Mouse (Mus musculus) forebrain, embryonic 14.5 days (tissue): ENCODE measurements at regions not wholly inside any gene's neighbourhood (a gene's known extent, or its start where the extent isn't known, plus 50 kb on each side); places are given as distances from the start of the nearest gene placed in this dataset.

Experiments used
- ATAC-seq: fragments of 200-750 bp; cut with Nextera tagmentation; 2 replicates; pipeline ENCODE4 v1.8.0; 2017; ENCODE audit warnings: mild to moderate bottlenecking, moderate library complexity
- DNase-seq: peaks from one replicate; pipeline ENCODE4 v3.0.0-alpha.2; 2015; ENCODE audit warnings: low spot score
- H3K27ac ChIP-seq: fragments of 300-500 bp; sonication (generic); 2 replicates; pipeline ENCODE4 v1.5.1; 2014; ENCODE audit warnings: low read depth, mild to moderate bottlenecking, control low read depth, low read length, moderate library complexity
- H3K27me3 ChIP-seq: fragments of 300-500 bp; sonication (generic); replicated peaks from 2 replicates; pipeline ENCODE4 v1.6.1; 2014; ENCODE audit warnings: low read length, control low read depth, mixed read lengths; ENCODE audit not compliant: control insufficient read depth, insufficient read depth
- H3K36me3 ChIP-seq: fragments of 300-500 bp; sonication (generic); 2 replicates; pipeline ENCODE4 v1.6.1; 2014; ENCODE audit warnings: low read length, control low read depth; ENCODE audit not compliant: control insufficient read depth, insufficient read depth
- H3K4me1 ChIP-seq: fragments of 300-500 bp; sonication (generic); 2 replicates; pipeline ENCODE4 v1.6.1; 2014; ENCODE audit warnings: antibody characterized with exemption, low read length, control low read depth; ENCODE audit not compliant: control insufficient read depth, insufficient read depth
- H3K4me2 ChIP-seq: fragments of 300-500 bp; sonication (generic); 2 replicates; pipeline ENCODE4 v1.6.1; 2014; ENCODE audit warnings: mild to moderate bottlenecking, control low read depth, low read length
- H3K4me3 ChIP-seq: fragments of 300-500 bp; sonication (generic); 2 replicates; pipeline ENCODE4 v1.5.1; 2014; ENCODE audit warnings: low read depth, low read length, control low read depth
- H3K9ac ChIP-seq: fragments of 300-500 bp; sonication (generic); 2 replicates; pipeline ENCODE4 v1.6.1; 2014; ENCODE audit warnings: mild to moderate bottlenecking, low read length, control low read depth, moderate library complexity
- H3K9me3 ChIP-seq: fragments of 300-500 bp; sonication (generic); replicated peaks from 2 replicates; pipeline ENCODE4 v1.6.1; 2016; ENCODE audit warnings: low read length, control low read depth, mixed read lengths; ENCODE audit not compliant: control insufficient read depth
- WGBS: fragments of 180-500 bp; shearing (Covaris S2); extraction: QIAGEN DNeasy Blood & Tissue Kit; methylation state at CpG from one replicate; pipeline ENCODE4 v1.1.7; 2014; 5-methylcytosine and 5-hydroxymethylcytosine counted together

DNA sequence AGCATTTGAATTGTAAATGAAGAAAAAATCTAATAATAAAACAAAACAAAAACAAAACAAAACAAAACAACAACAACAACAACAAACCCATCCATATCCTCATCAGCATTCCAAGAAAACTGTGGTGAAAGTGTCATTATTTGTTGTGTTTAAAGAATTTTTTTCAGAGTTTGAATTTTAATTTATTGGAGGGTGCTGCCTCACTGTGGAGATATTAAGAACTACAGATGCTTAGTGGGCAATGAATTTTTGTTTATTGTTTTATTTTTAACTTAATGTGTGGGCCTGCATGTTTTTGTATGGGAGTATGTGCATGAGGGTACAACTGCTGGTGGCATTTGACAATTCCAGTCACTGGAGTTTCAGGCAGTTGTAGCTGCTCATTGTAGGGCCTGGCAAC, 147.6 kb upstream of the Manea start:
- peak; percentile 11 for DNase-seq

DNA sequence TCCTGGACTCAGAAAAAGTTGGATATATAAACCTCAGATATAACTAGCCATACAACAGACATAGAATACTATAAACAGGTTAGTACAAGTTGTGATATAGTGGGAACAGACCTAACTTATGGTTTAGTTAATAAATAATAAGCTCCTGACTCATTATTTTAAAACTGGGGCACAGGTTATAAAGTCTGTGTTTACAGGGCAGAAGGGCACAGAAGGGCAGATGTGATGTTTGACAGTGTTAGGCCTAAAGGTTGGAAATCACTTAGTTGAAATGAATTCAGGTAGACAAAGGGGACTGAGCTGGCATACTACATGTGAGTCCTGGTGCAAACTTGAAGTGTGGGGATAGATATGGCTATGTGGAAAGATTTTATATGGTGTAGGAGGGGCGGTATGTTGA, 128.2 kb upstream of the Manea start:
- Histone ChIP-seq H3K9me3 (no peaks in the 10 kb centered on the region), H3K4me2 (no peak overlapping the region), H3K9ac (no peak overlapping the region), H3K4me3 (no peak overlapping the region), H3K27ac (no peak overlapping the region), H3K36me3 (no peaks in the 10 kb centered on the region), H3K27me3 (no peaks in the 10 kb centered on the region), H3K4me1 (no peaks in the 10 kb centered on the region)
- no peak for DNase-seq
- WGBS: 90% methylated on average over 1 of the region's 1 CpGs
- no peak for ATAC-seq

More for the DNA sequence above, 147.6 kb upstream of the Manea start:
- Histone ChIP-seq H3K4me3 (no peak overlapping the region), H3K4me1 (no peaks in the 10 kb centered on the region), H3K9ac (no peak overlapping the region), H3K27ac (no peak overlapping the region), H3K9me3 (no peaks in the 10 kb centered on the region), H3K27me3 (no peaks in the 10 kb centered on the region), H3K36me3 (no peaks in the 10 kb centered on the region), H3K4me2 (no peak overlapping the region)
- ATAC-seq: no peak

DNA sequence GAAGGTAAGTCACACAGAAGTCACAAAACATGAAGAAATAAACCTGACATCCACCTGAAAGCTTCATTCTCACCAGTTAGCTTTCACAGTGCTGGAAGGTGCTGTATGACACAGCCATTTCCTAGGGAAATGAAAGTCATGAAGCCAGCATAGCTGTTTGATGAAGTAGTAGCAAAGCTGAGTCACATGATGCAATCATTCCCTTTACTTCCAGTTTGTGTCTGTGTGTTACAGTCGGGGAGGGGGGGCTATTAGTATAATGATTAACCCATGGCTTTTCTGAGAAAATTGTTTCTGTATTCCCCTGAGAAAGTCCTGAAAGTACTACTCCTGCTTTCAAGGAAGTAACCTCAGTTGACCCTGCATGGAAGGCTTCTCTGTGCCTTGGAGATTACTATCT, 94.8 kb upstream of the Manea start:
- 70% methylated on average over 1 of the region's 1 CpGs for WGBS
- Histone ChIP-seq H3K4me1 (no peaks in the 10 kb centered on the region), H3K36me3 (no peaks in the 10 kb centered on the region), H3K4me2 (no peak overlapping the region), H3K27ac (no peak overlapping the region), H3K9ac (no peak overlapping the region), H3K4me3 (no peak overlapping the region), H3K9me3 (no peaks in the 10 kb centered on the region), H3K27me3 (no peaks in the 10 kb centered on the region)
- DNase-seq (no peak), ATAC-seq (no peak)

DNA sequence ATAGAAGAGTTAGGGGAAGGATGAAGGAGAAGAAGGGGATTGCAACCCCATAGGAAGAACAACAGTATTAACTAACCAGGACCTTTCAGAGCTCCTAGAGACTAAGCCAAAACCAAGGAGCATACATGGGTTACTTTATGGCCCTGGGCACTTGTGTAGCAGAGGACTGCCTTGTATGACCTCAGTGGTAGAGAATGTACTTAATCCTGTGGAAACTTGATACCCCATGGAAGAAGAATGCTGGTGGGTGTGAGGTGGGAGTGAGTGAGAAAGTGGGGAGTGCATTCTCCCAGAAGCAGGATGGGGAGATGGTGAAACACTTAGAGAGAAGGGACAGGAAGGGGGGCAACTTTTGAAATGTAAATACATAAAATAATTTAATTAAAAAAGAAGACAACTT, 75.4 kb upstream of the Manea start:
- no peaks in the 10 kb centered on the region for H3K9me3 ChIP-seq
- no peaks in the 10 kb centered on the region for H3K36me3 ChIP-seq
- H3K4me3 ChIP-seq: no peak overlapping the region
- H3K9ac ChIP-seq: no peak overlapping the region
- H3K4me1 ChIP-seq: no peaks in the 10 kb centered on the region
- H3K27me3 ChIP-seq: no peaks in the 10 kb centered on the region
- H3K4me2 ChIP-seq: no peak overlapping the region
- no peak for ATAC-seq
- no peak overlapping the region for H3K27ac ChIP-seq
- no peak for DNase-seq

DNA sequence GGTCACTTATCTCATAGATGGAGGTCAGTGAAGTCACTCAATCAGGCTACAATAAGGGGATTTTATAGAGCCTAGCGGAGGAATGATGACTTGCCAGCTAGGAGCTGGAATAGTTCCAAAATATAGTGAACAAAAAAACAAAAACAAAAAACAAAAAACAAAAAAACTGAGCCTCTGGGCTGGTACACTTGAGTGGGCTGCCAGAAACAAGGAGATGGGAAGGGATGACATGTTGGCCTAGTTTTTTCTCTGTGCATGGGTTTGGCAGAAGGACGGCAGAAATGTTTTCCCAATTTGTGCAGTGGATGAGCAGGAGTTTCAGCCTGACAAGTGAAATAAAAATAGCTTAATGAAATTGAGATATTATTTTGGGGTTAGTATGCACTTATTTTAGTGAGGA, 57.6 kb upstream of the Manea start:
- no peak overlapping the region for H3K27ac ChIP-seq
- 64% methylated on average over 2 of the region's 2 CpGs for WGBS
- H3K27me3 ChIP-seq: no peaks in the 10 kb centered on the region
- H3K4me1 ChIP-seq: no peaks in the 10 kb centered on the region
- no peak for ATAC-seq
- H3K9ac ChIP-seq: no peak overlapping the region
- no peak overlapping the region for H3K4me2 ChIP-seq
- no peak overlapping the region for H3K4me3 ChIP-seq
- H3K36me3 ChIP-seq: no peaks in the 10 kb centered on the region
- no peak for DNase-seq
- no peaks in the 10 kb centered on the region for H3K9me3 ChIP-seq

DNA sequence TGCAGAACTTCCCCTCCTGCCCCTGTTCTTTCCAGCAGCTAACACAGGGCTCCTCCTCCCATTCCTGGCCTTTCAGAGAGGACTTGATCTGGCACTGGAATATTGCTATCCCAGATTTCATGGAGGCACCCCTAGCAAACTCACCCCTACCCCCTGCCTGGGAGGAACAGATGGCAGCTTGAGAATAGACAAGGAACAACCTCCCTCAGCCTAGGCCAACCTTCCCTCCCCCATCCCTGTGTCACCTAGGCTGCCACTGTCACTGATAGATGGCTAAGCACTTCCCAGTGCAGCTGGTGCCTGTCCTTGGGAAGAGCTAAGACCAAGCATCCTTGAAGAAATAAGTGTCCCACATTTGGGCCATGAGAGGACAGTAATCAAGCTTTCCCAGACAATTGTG, 55.5 kb upstream of the Manea start:
- no peak for DNase-seq
- Histone ChIP-seq H3K27me3 (no peaks in the 10 kb centered on the region), H3K9ac (no peak overlapping the region), H3K4me1 (no peaks in the 10 kb centered on the region), H3K36me3 (no peaks in the 10 kb centered on the region), H3K27ac (no peak overlapping the region), H3K9me3 (no peaks in the 10 kb centered on the region), H3K4me2 (no peak overlapping the region), H3K4me3 (no peak overlapping the region)
- no peak for ATAC-seq
